Mouse (Mus musculus): ENCODE measurements at regions not wholly inside any gene's neighbourhood (a gene's known extent, or its start where the extent isn't known, plus 50 kb on each side); places are given as distances from the start of the nearest gene placed in this dataset.

- DNase-seq (ENCODE audit: low spot score): no peak
These were observed 54.1 kb upstream of the 1700012A03Rik start for GRCm38 (mm10) chr6:31995977-31996376.

GRCm38 (mm10) chr6:31995249-31995648, 54.8 kb upstream of the 1700012A03Rik start:
- DNase-seq (ENCODE audit: low spot score): no peak

- DNase-seq (ENCODE audit: low spot score): no peak
These were observed 64.3 kb upstream of the 1700012A03Rik start for GRCm38 (mm10) chr6:31985698-31986097.

GRCm38 (mm10) chr6:31976705-31977104, 73.3 kb upstream of the 1700012A03Rik start:
- no peak for DNase-seq (ENCODE audit: low spot score)

GRCm38 (mm10) chr6:31948063-31948481, 102.0 kb upstream of the 1700012A03Rik start:
- no peak for DNase-seq (ENCODE audit: low spot score)

- DNase-seq (ENCODE audit: low spot score): no peak
These were observed 103.5 kb upstream of the 1700012A03Rik start for GRCm38 (mm10) chr6:31946572-31946971.

- no peak for DNase-seq (ENCODE audit: low spot score)
These were observed 104.7 kb upstream of the 1700012A03Rik start for GRCm38 (mm10) chr6:31945347-31945746.

GRCm38 (mm10) chr6:31944546-31944945, 105.5 kb upstream of the 1700012A03Rik start:
- DNase-seq (ENCODE audit: low spot score): no peak

GRCm38 (mm10) chr6:31942696-31943095, 107.3 kb upstream of the 1700012A03Rik start:
- DNase-seq (ENCODE audit: low spot score): no peak

- DNase-seq (ENCODE audit: low spot score): peak; percentile 74
These were observed 111.7 kb upstream of the 1700012A03Rik start for GRCm38 (mm10) chr6:31938216-31938814.

GRCm38 (mm10) chr6:31937146-31937545, 112.9 kb upstream of the 1700012A03Rik start:
- DNase-seq (ENCODE audit: low spot score): no peak

- DNase-seq (ENCODE audit: low spot score): no peak
These were observed 115.2 kb upstream of the 1700012A03Rik start for GRCm38 (mm10) chr6:31934826-31935225.

GRCm38 (mm10) chr6:31933956-31934355, 116.1 kb upstream of the 1700012A03Rik start:
- no peak for DNase-seq (ENCODE audit: low spot score)

- DNase-seq (ENCODE audit: low spot score): no peak
These were observed 116.7 kb upstream of the 1700012A03Rik start for GRCm38 (mm10) chr6:31933364-31933763.

- DNase-seq (ENCODE audit: low spot score): no peak
These were observed 118.9 kb upstream of the 1700012A03Rik start for GRCm38 (mm10) chr6:31931116-31931515.

- no peak for DNase-seq (ENCODE audit: low spot score)
These were observed 120.9 kb upstream of the 1700012A03Rik start for GRCm38 (mm10) chr6:31929165-31929564.

- peak; percentile 55 for DNase-seq (ENCODE audit: low spot score)
These were observed 122.9 kb upstream of the 1700012A03Rik start for GRCm38 (mm10) chr6:31927181-31927580.

GRCm38 (mm10) chr6:31924669-31925046, 125.4 kb upstream of the 1700012A03Rik start:
- no peak for DNase-seq (ENCODE audit: low spot score)

GRCm38 (mm10) chr6:31923951-31924668, 125.9 kb upstream of the 1700012A03Rik start:
- no peak for DNase-seq (ENCODE audit: low spot score)

GRCm38 (mm10) chr6:31921561-31922152, 128.4 kb upstream of the 1700012A03Rik start:
- DNase-seq (ENCODE audit: low spot score): no peak

- no peak for DNase-seq (ENCODE audit: low spot score)
These were observed 132.5 kb upstream of the 1700012A03Rik start for GRCm38 (mm10) chr6:31917411-31918131.

GRCm38 (mm10) chr6:31901791-31902190, 148.3 kb upstream of the 1700012A03Rik start:
- DNase-seq (ENCODE audit: low spot score): no peak
